In genomic region chr11:85139581-85140540, GRCm38 (mm10) we compare ENCODE assay signal across 8 mouse cellular contexts. TPM values are rescaled to one million over a fixed set of nuclear protein-coding genes. Genes with fewer than 3 reads are reported as not detected.
DNase-seq lines count a peak whose midpoint lies in the region; ATAC-seq lines count a peak whose summit lies in the region.

Gene Usp32, minus strand, starts transcription at chr11:85140161.

- DNase-seq in MN1 (ENCODE audit: low spot score) = peak; percentile 98
- peak; percentile 97 for DNase-seq in cerebellum, adult 9-10 months
- DNase-seq in hindbrain, embryonic 10.5 days (ENCODE audit: low spot score) = peak; percentile 98
- peak; percentile 94 to 96 for DNase-seq in layer of hippocampus, postnatal 10 days (ENCODE audit: low spot score in 2 of 2)
- peak; percentile 97 for DNase-seq in lung, postnatal 10 days
- peak; percentile 97 for DNase-seq in ovary, postnatal 36 days (ENCODE audit: low spot score)
- DNase-seq in thymus, postnatal 25 days = peak; percentile 96

- no peaks in the 10 kb centered on the region for H3K9me3 ChIP-seq in hindbrain, embryonic 10.5 days

- H3K27me3 ChIP-seq in hindbrain, embryonic 10.5 days (ENCODE audit: insufficient read depth, poor library complexity, severe bottlenecking) = no peaks in the 10 kb centered on the region

- WGBS in hindbrain, embryonic 10.5 days = under 1% methylated on average over 93 of the region's 94 CpGs

- peak; percentile 97 for ATAC-seq in frontal cortex, adult (ENCODE audit: low TSS enrichment)

- H3K4me3 ChIP-seq in hindbrain, embryonic 10.5 days = peak within 1 kb of the TSS; percentile 81

- peaks cover 19% of the 10 kb centered on the region for H3K4me1 ChIP-seq in hindbrain, embryonic 10.5 days (replicated peaks)

- H3K36me3 ChIP-seq in hindbrain, embryonic 10.5 days = no peaks in the 10 kb centered on the region

- H3K27ac ChIP-seq in hindbrain, embryonic 10.5 days = peak within 1 kb of the TSS; percentile 96

RNA-seq across cellular contexts. Expression of gene Usp32, which starts in this region (rescaled TPM):
- polyA plus RNA-seq in hindbrain, embryonic 10.5 days (2016; fragmentation: Nextera tagmentation; extraction: Ambion mirVana) = 4.3 and 4.6 TPM in 2 replicates
- 10 to 100 TPM; 72.8 to 73.5 TPM for total RNA-seq in layer of hippocampus, postnatal 10 days (2021)

Comparison
In these comparisons a context has a peak if more than half of its experiments do, and no peak if none do; other contexts are left out.
1. Peak in every context shown above with its lines: DNase-seq, ATAC-seq, H3K4me3 ChIP-seq and H3K27ac ChIP-seq.